Mouse (Mus musculus) heart, adult 2 months (tissue): ENCODE measurements at regions not wholly inside any gene's neighbourhood (a gene's known extent, or its start where the extent isn't known, plus 50 kb on each side); places are given as distances from the start of the nearest gene placed in this dataset.

Experiments used
- CTCF ChIP-seq: fragments of 200-600 bp; IDR thresholded peaks from 2 replicates; pipeline ENCODE4 v1.8.1; 2022; ENCODE audit warnings: antibody characterized with exemption, mild to moderate bottlenecking, moderate library complexity
- POLR2A ChIP-seq: fragments of 200-500 bp; IDR thresholded peaks from 2 replicates; pipeline ENCODE4 v1.6.1; 2011; ENCODE audit warnings: mild to moderate bottlenecking, low read depth, low read length, control low read depth; ENCODE audit not compliant: insufficient read depth

DNA sequence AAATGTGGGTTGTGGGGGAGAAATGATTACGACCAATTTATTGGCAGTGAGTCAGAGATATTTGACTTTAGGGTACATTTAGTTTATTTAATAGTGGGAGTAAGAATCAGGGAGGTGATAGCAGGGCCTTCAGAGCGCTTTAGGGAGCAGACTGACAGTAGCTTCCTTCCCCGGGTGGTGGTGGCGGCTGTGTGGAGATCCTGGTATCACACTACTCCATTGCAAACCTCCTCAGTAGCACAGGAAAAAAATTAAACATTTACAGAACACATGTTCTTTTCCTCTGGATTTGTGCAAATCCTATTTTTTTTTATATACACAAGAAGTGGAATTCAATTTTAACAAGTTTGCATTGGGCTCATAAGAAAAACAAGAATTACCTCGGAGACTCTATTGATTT is 367.7 kb downstream of the Vrk1 start:
- TF ChIP-seq CTCF, result no peak
- TF ChIP-seq POLR2A, result no peak
